Mouse (Mus musculus) testis, adult 2 months (tissue): ENCODE measurements around the gene Olfr1371.

Experiments used
- CTCF ChIP-seq: fragments of 200-500 bp; IDR thresholded peaks from 2 replicates; pipeline ENCODE4 v1.5.1; 2012; ENCODE audit warnings: low read depth, mild to moderate bottlenecking, inconsistent platforms, low read length, moderate library complexity; ENCODE audit not compliant: control insufficient read depth, insufficient read depth, insufficient replicate concordance
- POLR2A ChIP-seq: fragments of 200-500 bp; IDR thresholded peaks from 2 replicates; pipeline ENCODE4 v1.6.1; 2012; ENCODE audit warnings: low read depth, mild to moderate bottlenecking, inconsistent platforms, low read length, moderate library complexity; ENCODE audit not compliant: control insufficient read depth

DNA sequence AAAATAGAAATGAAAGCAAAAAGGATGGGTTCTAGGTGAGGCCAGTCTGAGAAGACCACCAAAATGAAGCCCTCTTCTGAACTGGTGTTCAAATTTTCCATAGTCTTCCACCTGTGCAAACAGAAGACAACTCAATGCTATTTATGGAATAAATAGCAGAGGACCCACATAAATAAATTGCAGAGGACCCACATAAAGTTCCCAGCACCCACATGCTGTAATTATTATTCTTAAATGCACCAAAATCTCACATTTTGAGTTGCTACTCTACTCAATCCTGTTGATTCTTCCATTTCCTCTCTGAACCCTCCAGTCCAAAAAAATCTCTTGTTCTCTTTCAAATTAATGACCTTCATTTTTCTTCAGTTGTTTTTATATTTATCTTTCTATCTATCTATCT, at the start of gene Olfr1371:
- TF ChIP-seq POLR2A, result no peak
- TF ChIP-seq CTCF, result no peak
